Mouse (Mus musculus) lung, embryonic 16.5 days (tissue): ENCODE data around the gene Pfkp. TPM values are rescaled to one million over a fixed set of nuclear protein-coding genes. Genes with fewer than 3 reads are reported as not detected.

Experiments used
- ATAC-seq: fragments of 200-750 bp; cut with Nextera tagmentation; 2 replicates; pipeline ENCODE4 v1.8.0; 2017; ENCODE audit warnings: low read depth, mild to moderate bottlenecking, moderate library complexity
- H3K27ac ChIP-seq: fragments of 300-500 bp; sonication (generic); 2 replicates; pipeline ENCODE4 v1.5.1; 2014; ENCODE audit warnings: mild to moderate bottlenecking, control low read depth, low read length
- H3K27me3 ChIP-seq: fragments of 300-500 bp; sonication (generic); 2 replicates; pipeline ENCODE4 v1.6.1; 2014; ENCODE audit warnings: low read depth, low read length, mixed read lengths; ENCODE audit not compliant: control insufficient read depth, insufficient read depth
- H3K36me3 ChIP-seq: fragments of 300-500 bp; sonication (generic); 2 replicates; pipeline ENCODE4 v1.6.1; 2014; ENCODE audit warnings: low read length; ENCODE audit not compliant: control insufficient read depth, insufficient read depth
- H3K4me1 ChIP-seq: fragments of 300-500 bp; sonication (generic); replicated peaks from 2 replicates; pipeline ENCODE4 v1.6.1; 2014; ENCODE audit warnings: low read length, mixed read lengths; ENCODE audit not compliant: control insufficient read depth, insufficient read depth
- H3K4me2 ChIP-seq: fragments of 300-500 bp; sonication (generic); 2 replicates; pipeline ENCODE4 v1.6.1; 2014; ENCODE audit warnings: low read depth, low read length, control low read depth
- H3K4me3 ChIP-seq: fragments of 300-500 bp; sonication (generic); 2 replicates; pipeline ENCODE4 v1.5.1; 2014; ENCODE audit warnings: mild to moderate bottlenecking, low read length, control low read depth
- H3K9ac ChIP-seq: fragments of 300-500 bp; sonication (generic); 2 replicates; pipeline ENCODE4 v1.6.1; 2014; ENCODE audit warnings: low read length, control low read depth
- H3K9me3 ChIP-seq: fragments of 300-500 bp; sonication (generic); 2 replicates; pipeline ENCODE4 v1.6.1; 2016; ENCODE audit warnings: low read length; ENCODE audit not compliant: control insufficient read depth
- WGBS: fragments of 180-500 bp; shearing (Covaris S2); extraction: QIAGEN DNeasy Blood & Tissue Kit; methylation state at CpG from one replicate; pipeline ENCODE4 v1.1.7; 2014; 5-methylcytosine and 5-hydroxymethylcytosine counted together
- polyA plus RNA-seq: library from polyadenylated mRNA; unstranded; fragments of >200 nt; fragmentation: Nextera tagmentation; extraction: Ambion mirVana; gene quantifications from 2 replicates; pipeline ENCODE4 v1.2.1, GENCODE M21; 2015

The Pfkp gene
- polyA plus RNA-seq, 1 experiment from 2014 or later = 34.6 TPM

GRCm38 (mm10) chr13:6625942-6626341, 22.6 kb downstream of the Pfkp start:
- WGBS = 64% methylated on average over 3 of the region's 3 CpGs
- Histone ChIP-seq H3K27ac (no peak overlapping the region), H3K36me3 (no peaks in the 10 kb centered on the region), H3K4me1 (no peaks in the 10 kb centered on the region), H3K9ac (no peak overlapping the region), H3K27me3 (no peaks in the 10 kb centered on the region), H3K4me3 (no peak overlapping the region), H3K9me3 (no peaks in the 10 kb centered on the region), H3K4me2 (no peak overlapping the region)
- no peak for ATAC-seq

- H3K4me3 ChIP-seq = no peak overlapping the region
- no peak overlapping the region for H3K4me2 ChIP-seq
- no peak for ATAC-seq
- H3K27me3 ChIP-seq = no peaks in the 10 kb centered on the region
- H3K9me3 ChIP-seq = no peaks in the 10 kb centered on the region
- 62% methylated on average over 2 of the region's 2 CpGs for WGBS
- no peaks in the 10 kb centered on the region for H3K4me1 ChIP-seq
- no peak overlapping the region for H3K9ac ChIP-seq
- H3K27ac ChIP-seq = no peak overlapping the region
- H3K36me3 ChIP-seq = no peaks in the 10 kb centered on the region
These were observed 24.0 kb downstream of the Pfkp start for GRCm38 (mm10) chr13:6624604-6625003.

GRCm38 (mm10) chr13:6624121-6624520, 24.5 kb downstream of the Pfkp start:
- WGBS = 72% methylated on average over 4 of the region's 4 CpGs
- Histone ChIP-seq H3K4me2 (no peak overlapping the region), H3K9ac (no peak overlapping the region), H3K4me1 (no peaks in the 10 kb centered on the region), H3K36me3 (no peaks in the 10 kb centered on the region), H3K27me3 (no peaks in the 10 kb centered on the region), H3K9me3 (no peaks in the 10 kb centered on the region), H3K27ac (no peak overlapping the region), H3K4me3 (no peak overlapping the region)
- ATAC-seq = no peak

GRCm38 (mm10) chr13:6621831-6622230, 26.7 kb downstream of the Pfkp start:
- H3K4me3 ChIP-seq = no peak overlapping the region
- H3K4me2 ChIP-seq = no peak overlapping the region
- no peaks in the 10 kb centered on the region for H3K27me3 ChIP-seq
- H3K27ac ChIP-seq = no peak overlapping the region
- H3K36me3 ChIP-seq = no peaks in the 10 kb centered on the region
- no peak overlapping the region for H3K9ac ChIP-seq
- ATAC-seq = no peak
- WGBS = 95% methylated on average over 20 of the region's 20 CpGs
- no peaks in the 10 kb centered on the region for H3K4me1 ChIP-seq
- H3K9me3 ChIP-seq = no peaks in the 10 kb centered on the region

DNA sequence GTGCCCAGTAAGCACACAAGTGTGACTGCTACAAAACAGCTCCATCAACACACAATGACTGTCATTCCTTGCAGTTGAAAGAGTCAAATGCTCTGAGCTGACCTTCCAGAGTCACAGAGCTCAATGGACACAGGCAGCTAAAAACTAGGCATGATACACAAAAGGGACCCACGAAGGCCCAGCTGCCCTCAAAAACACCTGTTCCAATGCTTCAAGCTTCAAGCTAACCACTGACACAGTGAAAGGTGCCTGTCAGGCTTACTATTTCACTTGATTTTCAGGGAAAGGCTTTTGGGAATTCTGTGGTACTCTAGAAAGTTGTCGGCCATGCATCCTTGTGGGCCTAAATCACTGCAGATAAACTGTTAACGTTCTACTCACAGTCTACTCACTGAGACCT, 28.3 kb downstream of the Pfkp start:
- no peaks in the 10 kb centered on the region for H3K27me3 ChIP-seq
- H3K27ac ChIP-seq = no peak overlapping the region
- ATAC-seq = no peak
- no peak overlapping the region for H3K4me3 ChIP-seq
- H3K9me3 ChIP-seq = no peaks in the 10 kb centered on the region
- no peaks in the 10 kb centered on the region for H3K4me1 ChIP-seq
- 90% methylated on average over 3 of the region's 3 CpGs for WGBS
- no peak overlapping the region for H3K4me2 ChIP-seq
- H3K9ac ChIP-seq = no peak overlapping the region
- H3K36me3 ChIP-seq = no peaks in the 10 kb centered on the region

GRCm38 (mm10) chr13:6618711-6619110, 29.9 kb downstream of the Pfkp start:
- H3K9ac ChIP-seq = no peak overlapping the region
- H3K27me3 ChIP-seq = no peaks in the 10 kb centered on the region
- no peaks in the 10 kb centered on the region for H3K4me1 ChIP-seq
- H3K27ac ChIP-seq = no peak overlapping the region
- H3K9me3 ChIP-seq = no peaks in the 10 kb centered on the region
- no peak overlapping the region for H3K4me3 ChIP-seq
- no peak overlapping the region for H3K4me2 ChIP-seq
- H3K36me3 ChIP-seq = no peaks in the 10 kb centered on the region
- ATAC-seq = no peak
- 77% methylated on average over 3 of the region's 3 CpGs for WGBS

GRCm38 (mm10) chr13:6613690-6614445, 34.7 kb downstream of the Pfkp start:
- H3K4me1 ChIP-seq = no peaks in the 10 kb centered on the region
- ATAC-seq = no peak
- H3K4me2 ChIP-seq = no peak overlapping the region
- H3K9me3 ChIP-seq = no peaks in the 10 kb centered on the region
- H3K27ac ChIP-seq = no peak overlapping the region
- WGBS = 88% methylated on average over 5 of the region's 5 CpGs
- H3K9ac ChIP-seq = no peak overlapping the region
- H3K36me3 ChIP-seq = no peaks in the 10 kb centered on the region
- no peaks in the 10 kb centered on the region for H3K27me3 ChIP-seq
- H3K4me3 ChIP-seq = no peak overlapping the region

DNA sequence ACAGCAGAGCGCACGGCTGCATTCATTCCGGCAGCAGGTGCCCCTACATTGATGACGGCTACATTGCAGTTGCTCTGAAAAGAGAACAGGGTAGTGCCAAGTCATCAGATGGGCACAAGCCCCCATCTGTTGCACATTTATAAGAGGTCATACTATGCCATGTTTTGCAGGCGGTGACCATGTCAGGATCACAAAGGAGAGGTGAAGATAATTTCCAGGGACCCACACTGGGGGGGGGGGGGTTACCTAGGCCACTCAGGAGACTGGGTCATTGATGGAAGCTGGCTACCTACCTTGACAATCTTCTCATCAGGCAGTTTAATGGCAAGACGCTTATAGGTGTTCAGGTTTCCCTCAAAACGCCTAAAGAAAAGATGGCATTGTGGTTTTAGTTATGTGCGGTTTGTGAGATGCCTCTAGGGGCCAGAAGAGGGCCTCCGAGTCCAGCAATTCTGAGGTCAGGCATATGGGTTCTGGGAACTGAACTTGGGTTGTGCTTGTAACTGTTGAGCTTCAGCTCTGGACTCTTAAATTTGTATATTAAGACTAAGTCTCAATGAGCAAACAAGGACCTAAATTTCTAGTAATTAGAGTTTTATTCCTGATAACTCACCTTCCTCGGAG, 45.7 kb downstream of the Pfkp start:
- no peak overlapping the region for H3K4me2 ChIP-seq
- H3K36me3 ChIP-seq = no peaks in the 10 kb centered on the region
- H3K27ac ChIP-seq = no peak overlapping the region
- H3K9me3 ChIP-seq = no peaks in the 10 kb centered on the region
- 82% methylated on average over 10 of the region's 10 CpGs for WGBS
- no peaks in the 10 kb centered on the region for H3K4me1 ChIP-seq
- H3K9ac ChIP-seq = no peak overlapping the region
- ATAC-seq = no peak
- H3K4me3 ChIP-seq = no peak overlapping the region
- H3K27me3 ChIP-seq = no peaks in the 10 kb centered on the region

DNA sequence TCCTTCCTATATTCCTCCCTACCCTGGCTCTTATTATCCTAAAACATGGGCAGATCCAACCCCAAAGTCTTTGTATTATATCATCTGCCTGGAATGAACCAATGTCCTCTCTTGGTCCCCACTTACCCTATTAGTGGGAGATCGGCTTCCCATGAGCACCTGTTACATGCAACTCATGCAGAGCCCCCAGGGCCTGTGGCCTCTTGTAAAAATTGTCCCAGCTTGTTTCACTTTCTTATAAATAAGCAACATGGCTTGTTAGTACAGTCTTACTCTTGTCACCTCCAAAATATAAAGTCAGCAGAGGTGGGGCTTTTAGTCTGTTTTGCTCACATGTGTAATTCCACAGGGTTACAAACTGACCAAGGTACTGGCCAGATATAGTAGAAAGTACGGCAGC, 46.9 kb downstream of the Pfkp start:
- no peaks in the 10 kb centered on the region for H3K27me3 ChIP-seq
- no peaks in the 10 kb centered on the region for H3K9me3 ChIP-seq
- H3K4me3 ChIP-seq = no peak overlapping the region
- ATAC-seq = no peak
- H3K36me3 ChIP-seq = no peaks in the 10 kb centered on the region
- H3K27ac ChIP-seq = no peak overlapping the region
- H3K4me2 ChIP-seq = no peak overlapping the region
- H3K9ac ChIP-seq = no peak overlapping the region
- no peaks in the 10 kb centered on the region for H3K4me1 ChIP-seq
- WGBS = 78% methylated on average over 2 of the region's 2 CpGs
